Mouse (Mus musculus) cerebellum, adult 2 months (tissue): Measurements from ENCODE around the gene Zzef1.

Source experiments
- CTCF ChIP-seq: fragments of 200-500 bp; IDR thresholded peaks from 2 replicates; pipeline ENCODE4 v1.5.1; 2011; ENCODE audit warnings: low read depth, mild to moderate bottlenecking, control low read depth, low read length, moderate library complexity, borderline replicate concordance; ENCODE audit not compliant: insufficient read depth
- POLR2A ChIP-seq: fragments of 200-500 bp; IDR thresholded peaks from 2 replicates; pipeline ENCODE4 v1.6.1; 2011; ENCODE audit warnings: low read length, control low read depth, borderline replicate concordance; ENCODE audit not compliant: insufficient read depth

DNA sequence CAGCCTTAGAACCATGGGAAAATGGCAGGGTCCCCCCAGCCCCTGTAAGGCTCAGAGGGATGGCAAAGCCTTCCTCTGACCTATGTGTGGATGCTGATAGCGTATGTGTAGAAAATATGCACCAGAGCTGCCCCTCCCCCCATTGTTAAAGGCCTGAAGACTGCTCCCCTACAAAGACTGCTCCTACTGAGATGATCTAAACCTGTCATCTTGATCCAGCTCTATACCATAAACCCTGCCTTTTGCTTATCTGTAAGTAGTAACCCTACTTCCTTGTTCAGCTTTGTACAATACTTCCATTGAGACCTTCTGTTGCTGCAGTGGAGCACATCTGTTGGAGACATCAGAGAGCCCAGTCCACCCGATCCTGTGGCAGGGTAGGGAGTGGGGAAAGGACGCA is 9.2 kb downstream of the Zzef1 start:
- TF ChIP-seq CTCF, result no peak
- no peak for TF ChIP-seq POLR2A
